Mouse (Mus musculus) bone marrow, adult 2 months (tissue): ENCODE data around the gene Abo.

ENCODE experiments used
- CTCF ChIP-seq: fragments of 200-500 bp; IDR thresholded peaks from 2 replicates; pipeline ENCODE4 v1.5.1; 2011; ENCODE audit warnings: low read length, control low read depth; ENCODE audit not compliant: control insufficient read depth, insufficient read depth
- POLR2A ChIP-seq: fragments of 200-500 bp; IDR thresholded peaks from 2 replicates; pipeline ENCODE4 v1.6.1; 2011; ENCODE audit warnings: low read depth, mild to moderate bottlenecking, control low read depth, low read length, borderline replicate concordance; ENCODE audit not compliant: control insufficient read depth

DNA sequence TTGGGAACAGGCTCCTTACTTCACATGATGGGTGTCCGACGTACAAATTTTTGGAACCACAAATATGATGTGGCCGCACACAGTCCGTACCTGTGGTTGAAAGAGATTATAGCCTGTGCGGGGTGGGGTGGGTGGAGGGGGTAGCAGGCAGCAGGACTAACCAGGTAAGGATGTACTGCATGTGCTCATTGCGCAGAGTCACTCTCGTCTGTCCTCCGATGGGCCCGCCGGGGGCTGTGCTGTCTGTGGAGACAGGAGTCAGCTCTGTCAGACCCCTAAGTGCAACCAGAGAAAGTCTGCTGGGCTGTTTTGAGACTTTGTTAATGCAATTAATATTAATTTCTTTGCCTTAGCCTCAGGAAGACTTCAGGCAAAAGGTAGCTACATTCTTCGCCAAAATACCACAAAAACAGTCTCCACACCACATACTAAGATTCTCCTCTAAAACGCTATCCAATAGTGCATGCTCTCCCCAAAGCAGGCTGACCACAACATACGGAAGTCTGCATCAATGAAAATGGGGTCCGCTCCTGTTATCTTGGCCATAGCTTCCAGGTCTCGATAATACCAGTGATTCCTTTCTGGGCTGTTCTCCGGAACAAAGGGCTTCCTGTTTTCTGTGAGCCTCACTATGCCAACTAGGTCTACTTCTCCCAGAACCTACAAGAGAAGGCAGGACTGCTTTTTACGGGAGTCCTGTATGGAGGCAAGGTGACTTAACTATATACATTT, 48.8 kb upstream of the Abo start:
- no peak for TF ChIP-seq CTCF
- TF ChIP-seq POLR2A, result no peak
